Comparison of ENCODE assay signal across 9 mouse cellular contexts in genomic region chr7:129743955-129744666, GRCm38 (mm10).
DNase-seq lines count a peak whose midpoint lies in the region; ATAC-seq and TF ChIP-seq lines count a peak whose summit lies in the region.
"Had no signal": no experiment of that assay in that cellular context is flagged by ENCODE, and none has a peak within 500 bp of the region (broad histone marks: within the 10 kb centered on the region; RNA-seq: fewer than 3 reads in every experiment).

No protein-coding gene starts in this region.

- no peak overlapping the region for H3K4me3 ChIP-seq in embryonic facial prominence, embryonic 11.5 days (ENCODE audit: low read depth, low read length)
- no peak overlapping the region for H3K4me3 ChIP-seq in hindbrain, embryonic 15.5 days
- H3K4me3 ChIP-seq in midbrain, embryonic 15.5 days, result no peak overlapping the region
- no peak overlapping the region for H3K4me3 ChIP-seq in gastrocnemius, adult 2 months

- H3K9me3 ChIP-seq in embryonic facial prominence, embryonic 11.5 days (replicated peaks; ENCODE audit: control insufficient read depth, low read length), result no peaks in the 10 kb centered on the region
- no peaks in the 10 kb centered on the region for H3K9me3 ChIP-seq in hindbrain, embryonic 15.5 days
- H3K9me3 ChIP-seq in midbrain, embryonic 15.5 days, result no peaks in the 10 kb centered on the region

- H3K36me3 ChIP-seq in embryonic facial prominence, embryonic 11.5 days (replicated peaks; ENCODE audit: control insufficient read depth, insufficient read depth, low read depth, low read length), result no peaks in the 10 kb centered on the region
- no peaks in the 10 kb centered on the region for H3K36me3 ChIP-seq in hindbrain, embryonic 15.5 days
- no peaks in the 10 kb centered on the region for H3K36me3 ChIP-seq in midbrain, embryonic 15.5 days (replicated peaks)

- H3K27ac ChIP-seq in embryonic facial prominence, embryonic 11.5 days (replicated peaks; ENCODE audit: low read depth, low read length), result 0 out of 2 replicates have a peak overlapping the region, but pooled peaks have one; percentile 1
- H3K27ac ChIP-seq in hindbrain, embryonic 15.5 days (replicated peaks), result 0 out of 2 replicates have a peak overlapping the region, but pooled peaks have one; percentile 50
- peak overlapping the region; percentile 71 for H3K27ac ChIP-seq in midbrain, embryonic 15.5 days
- H3K27ac ChIP-seq in gastrocnemius, adult 2 months, result no peak overlapping the region

- peak; percentile 52; the same call in 1 of the 2 replicates for ATAC-seq in embryonic facial prominence, embryonic 11.5 days (replicated peaks; ENCODE audit: insufficient number of reproducible peaks, low FRiP score, low TSS enrichment, low read depth)
- ATAC-seq in hindbrain, embryonic 15.5 days (ENCODE audit: low FRiP score, low read depth), result peak; percentile 59
- ATAC-seq in midbrain, embryonic 15.5 days (replicated peaks), result peak; percentile 65

- no peak for TF ChIP-seq CTCF in gastrocnemius, adult 2 months (IDR thresholded peaks at IDR 0.05)

- DNase-seq in Muller cell, postnatal 12 days (ENCODE audit: inconsistent ontology term), result peak; percentile 25
- DNase-seq in embryonic facial prominence, embryonic 11.5 days (ENCODE audit: low spot score), result peak; percentile 54
- no peak for DNase-seq in adrenal gland, postnatal 14 days
- DNase-seq in gastrocnemius, adult 18-20 months (ENCODE audit: low spot score), result no peak
- DNase-seq in gastrocnemius, adult 2 months, result no peak
- DNase-seq in liver, result no peak
- DNase-seq: adrenal gland, postnatal 36 days had no signal

- intact Hi-C loops in gastrocnemius, adult 2 months (cut with DNase I), result no loop called here

- H3K4me1 ChIP-seq in embryonic facial prominence, embryonic 11.5 days (ENCODE audit: control insufficient read depth, insufficient read depth, low read length), result no peaks in the 10 kb centered on the region
- peaks cover 15% of the 10 kb centered on the region for H3K4me1 ChIP-seq in hindbrain, embryonic 15.5 days (replicated peaks)
- peaks cover 9% of the 10 kb centered on the region for H3K4me1 ChIP-seq in midbrain, embryonic 15.5 days

- H3K4me2 ChIP-seq in embryonic facial prominence, embryonic 11.5 days (ENCODE audit: low read depth, low read length), result no peak overlapping the region
- H3K4me2 ChIP-seq in hindbrain, embryonic 15.5 days, result no peak overlapping the region
- H3K4me2 ChIP-seq in midbrain, embryonic 15.5 days, result 0 out of 2 replicates have a peak overlapping the region, but pooled peaks have one; percentile 4

- H3K27me3 ChIP-seq in embryonic facial prominence, embryonic 11.5 days (ENCODE audit: control insufficient read depth, insufficient read depth, low read length), result no peaks in the 10 kb centered on the region
- H3K27me3 ChIP-seq in hindbrain, embryonic 15.5 days, result no peaks in the 10 kb centered on the region
- no peaks in the 10 kb centered on the region for H3K27me3 ChIP-seq in midbrain, embryonic 15.5 days (replicated peaks)

- whole genome bisulfite sequencing in embryonic facial prominence, embryonic 11.5 days, result 29% methylated on average over 16 of the region's 16 CpGs
- 29% methylated on average over 16 of the region's 16 CpGs for WGBS in hindbrain, embryonic 15.5 days
- 16% methylated on average over 16 of the region's 16 CpGs for WGBS in midbrain, embryonic 15.5 days

- H3K9ac ChIP-seq in embryonic facial prominence, embryonic 11.5 days (replicated peaks; ENCODE audit: low read length), result 0 out of 2 replicates have a peak overlapping the region, but pooled peaks have one; percentile 15
- no peak overlapping the region for H3K9ac ChIP-seq in hindbrain, embryonic 15.5 days
- H3K9ac ChIP-seq in midbrain, embryonic 15.5 days, result peak overlapping the region; percentile 14; the same call in 1 of the 2 replicates

Comparison
In these comparisons a context has a peak if more than half of its experiments do, and no peak if none do; other contexts are left out.
1. DNase-seq: peak in Muller cell, postnatal 12 days (single experiment) and embryonic facial prominence, embryonic 11.5 days (single experiment); none in adrenal gland, postnatal 14 days (single experiment), gastrocnemius, adult 18-20 months (single experiment), gastrocnemius, adult 2 months (single experiment) and liver (single experiment).
2. Peak in every context shown above with its lines, with median percentiles within 50 percentile points of each other: ATAC-seq.